Mouse (Mus musculus): ENCODE data around the gene Vwde.

Vwde gene

GRCm38 (mm10) chr6:13224596-13225227 is at the start of gene Vwde:
Vwde (minus strand) TSS chr6:13224965.
- no peak for DNase-seq (ENCODE audit: low spot score)

- DNase-seq (ENCODE audit: low spot score): no peak
These were observed 30.6 kb upstream of the Vwde start for GRCm38 (mm10) chr6:13255341-13255740.

- DNase-seq (ENCODE audit: low spot score): no peak
These were observed 23.7 kb upstream of the Vwde start for GRCm38 (mm10) chr6:13248317-13248969.

- DNase-seq (ENCODE audit: low spot score): no peak
These were observed 18.6 kb downstream of the Vwde start for GRCm38 (mm10) chr6:13206157-13206556.

GRCm38 (mm10) chr6:13197486-13197885 is 27.3 kb downstream of the Vwde start:
- no peak for DNase-seq (ENCODE audit: low spot score)

GRCm38 (mm10) chr6:13186836-13187235 is 37.9 kb downstream of the Vwde start:
- DNase-seq (ENCODE audit: low spot score): no peak

- no peak for DNase-seq (ENCODE audit: low spot score)
These were observed 44.7 kb downstream of the Vwde start for GRCm38 (mm10) chr6:13180061-13180460.

GRCm38 (mm10) chr6:13169459-13170150 is 55.2 kb downstream of the Vwde start:
- no peak for DNase-seq (ENCODE audit: low spot score)

GRCm38 (mm10) chr6:13166240-13166937 is 58.4 kb downstream of the Vwde start:
- DNase-seq (ENCODE audit: low spot score): no peak

- DNase-seq (ENCODE audit: low spot score): no peak
These were observed 65.3 kb downstream of the Vwde start for GRCm38 (mm10) chr6:13159437-13159836.

- DNase-seq (ENCODE audit: low spot score): no peak
These were observed 70.7 kb downstream of the Vwde start for GRCm38 (mm10) chr6:13153888-13154697.

GRCm38 (mm10) chr6:13152062-13152640 is 72.6 kb downstream of the Vwde start:
- no peak for DNase-seq (ENCODE audit: low spot score)

- no peak for DNase-seq (ENCODE audit: low spot score)
These were observed 87.5 kb downstream of the Vwde start for GRCm38 (mm10) chr6:13137255-13137654.

GRCm38 (mm10) chr6:13108662-13109061 is 116.1 kb downstream of the Vwde start:
- no peak for DNase-seq (ENCODE audit: low spot score)

Measured in ovary, postnatal 36 days (tissue).